Mouse (Mus musculus): ENCODE results near the gene Olfr502.
"Not testable (repeated sequence)": the region's sequence is repeated elsewhere in the genome, so short reads cannot be mapped to it uniquely, and the experiment has no call there.

Olfr502 gene

DNA sequence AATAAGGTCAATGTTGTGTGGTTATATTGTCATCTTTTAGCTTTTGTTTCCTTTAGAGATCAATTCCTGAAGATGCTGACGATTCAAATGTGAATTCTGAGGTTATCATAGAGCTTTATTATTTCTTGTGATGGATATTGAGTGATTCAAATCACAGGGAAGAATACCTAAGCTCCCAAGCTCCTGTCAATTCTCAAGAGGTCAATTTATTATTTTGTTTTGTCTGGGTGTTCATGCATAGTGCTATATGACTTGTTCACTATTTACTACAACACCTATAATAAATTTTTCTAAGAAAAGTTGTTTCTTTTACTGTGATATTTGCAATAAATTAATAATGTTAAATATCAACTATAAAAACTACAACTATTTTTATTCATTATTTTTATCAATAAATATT lies at the start of gene Olfr502:
Gene Olfr502, minus strand, starts transcription at position 101 of the 400 bp plus-strand sequence.
- no peak for DNase-seq

DNA sequence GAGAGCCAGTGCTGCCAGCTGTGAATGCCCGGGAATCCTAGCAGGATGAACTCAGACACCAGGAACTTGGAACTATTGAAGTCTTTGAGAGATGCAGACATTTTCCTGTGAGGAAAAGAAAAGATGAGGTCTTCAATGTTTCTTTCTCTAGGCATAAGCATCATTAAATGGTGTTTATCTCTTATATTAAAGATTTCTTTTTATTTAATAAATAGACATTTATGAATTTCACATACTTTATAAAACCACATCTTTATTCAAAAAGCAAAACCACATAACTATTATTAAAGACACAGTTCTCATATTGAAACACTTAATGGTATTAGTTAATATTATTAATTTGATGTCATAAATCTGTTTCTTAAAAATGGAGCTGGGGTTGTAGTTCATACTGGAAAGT lies 40.8 kb upstream of the Olfr502 start, which contains the start of gene Olfr504:
Gene Olfr504, minus strand, starts transcription at position 101 of the 400 bp plus-strand sequence.
- DNase-seq = no peak

DNA sequence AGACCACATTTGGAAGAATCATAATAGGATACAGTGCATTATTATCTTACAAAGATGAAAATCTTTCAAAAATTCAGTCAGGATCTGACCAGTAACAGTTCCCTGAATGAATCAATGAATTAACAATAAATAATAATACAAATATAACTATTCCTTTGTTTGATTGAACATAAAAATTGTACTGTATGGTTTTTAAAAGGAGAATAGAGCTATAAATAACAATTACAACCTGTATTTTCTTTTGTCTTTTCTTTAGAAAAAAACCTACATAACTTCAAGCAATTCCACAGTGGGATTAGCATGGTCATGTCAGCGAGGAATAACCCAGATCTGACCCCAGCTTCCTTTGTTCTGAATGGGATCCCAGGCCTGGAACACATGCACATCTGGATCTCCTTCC lies 19.4 kb upstream of the Olfr502 start, which contains the start of gene Olfr503:
Gene Olfr503, plus strand, starts transcription at position 301 of the 400 bp plus-strand sequence.
- DNase-seq = not testable (repeated sequence)

DNA sequence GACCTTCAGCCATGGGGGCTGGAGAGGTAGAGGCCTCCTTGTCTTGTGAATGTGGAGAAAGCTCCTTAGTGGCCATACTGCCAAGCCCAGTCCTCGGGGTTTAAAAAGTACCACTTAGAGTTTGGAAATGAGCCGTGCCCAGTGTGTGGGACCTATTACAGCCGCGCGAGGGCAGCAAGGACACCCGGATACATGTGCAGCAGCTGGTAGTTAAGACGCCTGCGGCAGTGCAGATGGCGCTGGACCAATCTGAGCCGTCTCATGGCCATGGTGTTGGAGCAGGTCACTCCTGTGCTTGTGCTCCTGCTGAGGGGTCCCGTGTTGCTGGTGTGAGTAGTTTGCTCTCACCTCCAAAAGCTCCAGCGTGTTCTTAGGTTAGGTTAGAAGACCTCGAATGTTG lies 17.6 kb upstream of the Olfr502 start:
- DNase-seq = no peak
